Mouse (Mus musculus): ENCODE measurements around the gene Vps8.

The Vps8 gene

GRCm38 (mm10) chr16:21477074-21477473, 54.2 kb downstream of the Vps8 start:
- DNase-seq (ENCODE audit: low read depth): no peak

- no peak for DNase-seq (ENCODE audit: low read depth)
Observed at GRCm38 (mm10) chr16:21478376-21478775, 55.5 kb downstream of the Vps8 start.

- no peak for DNase-seq (ENCODE audit: low read depth)
Observed at GRCm38 (mm10) chr16:21483803-21484202, 60.9 kb downstream of the Vps8 start.

- no peak for DNase-seq (ENCODE audit: low read depth)
Observed at GRCm38 (mm10) chr16:21485716-21486115, 62.8 kb downstream of the Vps8 start.

GRCm38 (mm10) chr16:21488413-21488812, 65.5 kb downstream of the Vps8 start:
- peak; percentile 54 for DNase-seq (ENCODE audit: low read depth)

GRCm38 (mm10) chr16:21492346-21492745, 69.4 kb downstream of the Vps8 start:
- no peak for DNase-seq (ENCODE audit: low read depth)

- DNase-seq (ENCODE audit: low read depth): no peak
Observed at GRCm38 (mm10) chr16:21492894-21493293, 70.0 kb downstream of the Vps8 start.

- DNase-seq (ENCODE audit: low read depth): no peak
Observed at GRCm38 (mm10) chr16:21494681-21495080, 71.8 kb downstream of the Vps8 start.

GRCm38 (mm10) chr16:21496799-21497198, 73.9 kb downstream of the Vps8 start:
- DNase-seq (ENCODE audit: low read depth): no peak

GRCm38 (mm10) chr16:21497627-21498026, 74.7 kb downstream of the Vps8 start:
- no peak for DNase-seq (ENCODE audit: low read depth)

- no peak for DNase-seq (ENCODE audit: low read depth)
Observed at GRCm38 (mm10) chr16:21498984-21499383, 76.1 kb downstream of the Vps8 start.

- no peak for DNase-seq (ENCODE audit: low read depth)
Observed at GRCm38 (mm10) chr16:21499656-21500055, 76.7 kb downstream of the Vps8 start.

- DNase-seq (ENCODE audit: low read depth): no peak
Observed at GRCm38 (mm10) chr16:21518833-21519232, 95.9 kb downstream of the Vps8 start.

GRCm38 (mm10) chr16:21519785-21520184, 96.9 kb downstream of the Vps8 start:
- no peak for DNase-seq (ENCODE audit: low read depth)

- DNase-seq (ENCODE audit: low read depth): no peak
Observed at GRCm38 (mm10) chr16:21523738-21524137, 100.8 kb downstream of the Vps8 start.

- DNase-seq (ENCODE audit: low read depth): no peak
Observed at GRCm38 (mm10) chr16:21525376-21525775, 102.5 kb downstream of the Vps8 start.

GRCm38 (mm10) chr16:21527271-21528007, 104.5 kb downstream of the Vps8 start:
- DNase-seq (ENCODE audit: low read depth): no peak

- DNase-seq (ENCODE audit: low read depth): no peak
Observed at GRCm38 (mm10) chr16:21533503-21533902, 110.6 kb downstream of the Vps8 start.

- DNase-seq (ENCODE audit: low read depth): no peak
Observed at GRCm38 (mm10) chr16:21536240-21537005, 113.5 kb downstream of the Vps8 start.

- no peak for DNase-seq (ENCODE audit: low read depth)
Observed at GRCm38 (mm10) chr16:21537312-21537711, 114.4 kb downstream of the Vps8 start.

GRCm38 (mm10) chr16:21538889-21539288, 116.0 kb downstream of the Vps8 start:
- no peak for DNase-seq (ENCODE audit: low read depth)

- no peak for DNase-seq (ENCODE audit: low read depth)
Observed at GRCm38 (mm10) chr16:21542559-21542958, 119.6 kb downstream of the Vps8 start.

- no peak for DNase-seq (ENCODE audit: low read depth)
Observed at GRCm38 (mm10) chr16:21547446-21547845, 124.5 kb downstream of the Vps8 start.

Data from naive thymus-derived CD4-positive, alpha-beta T cell, adult 2 months (primary cell).